Mouse (Mus musculus) erythroblast, embryonic 14.5 days (primary cell): Measurements from ENCODE around the gene Tspan11.

Experiments
- GATA1 ChIP-seq: IDR thresholded peaks from 2 replicates; pipeline ENCODE4 v1.6.1; 2012; ENCODE audit warnings: low read length, inconsistent platforms, mixed read lengths
- TAL1 ChIP-seq: IDR thresholded peaks from 3 replicates; pipeline ENCODE4 v1.6.1; 2012; ENCODE audit warnings: low read length, inconsistent platforms, mixed read lengths

DNA sequence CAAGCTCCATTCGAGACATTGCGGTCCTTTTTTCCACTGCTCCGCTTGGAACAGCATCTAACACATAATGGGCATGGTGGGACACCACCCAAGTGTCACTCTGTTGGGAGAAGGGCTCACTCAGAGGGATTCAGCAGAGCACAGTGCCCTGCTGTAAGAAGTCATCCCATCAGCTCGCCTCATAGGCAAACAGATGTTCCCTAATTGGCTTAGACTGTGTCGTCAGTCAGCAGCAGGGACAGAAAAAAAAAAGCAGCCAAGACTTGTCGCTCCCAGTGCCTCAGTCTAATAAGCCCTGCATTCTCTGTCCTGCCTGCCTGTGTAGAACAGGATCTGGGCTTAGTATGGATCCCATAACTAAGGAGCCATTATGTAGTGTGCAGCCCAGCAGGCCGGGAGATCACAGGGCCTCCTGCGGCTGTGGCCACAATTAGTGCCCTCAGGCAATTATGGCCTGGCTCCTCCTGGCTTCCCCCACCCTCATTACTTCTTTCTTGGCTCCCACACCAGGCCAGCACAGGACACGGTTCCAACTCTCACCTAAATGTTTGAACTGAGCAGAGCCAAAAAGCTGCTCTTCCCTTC, 31.6 kb upstream of the Tspan11 start:
- TF ChIP-seq GATA1 (no peak), TAL1 (no peak)
